Mouse (Mus musculus) T-cell, adult 66 days (primary cell): ENCODE data around the gene Olfr1233. TPM values are rescaled to one million over a fixed set of nuclear protein-coding genes. Genes with fewer than 3 reads are reported as not detected.

ENCODE experiments used
- total RNA-seq, 2 experiments: library from RNA; stranded (reverse); gene quantifications; 3 replicates in 1 of 2; 4 replicates in 1 of 2; pipeline ENCODE4 v1.2.4; 2023

Olfr1233 gene
- not detected for total RNA-seq

DNA sequence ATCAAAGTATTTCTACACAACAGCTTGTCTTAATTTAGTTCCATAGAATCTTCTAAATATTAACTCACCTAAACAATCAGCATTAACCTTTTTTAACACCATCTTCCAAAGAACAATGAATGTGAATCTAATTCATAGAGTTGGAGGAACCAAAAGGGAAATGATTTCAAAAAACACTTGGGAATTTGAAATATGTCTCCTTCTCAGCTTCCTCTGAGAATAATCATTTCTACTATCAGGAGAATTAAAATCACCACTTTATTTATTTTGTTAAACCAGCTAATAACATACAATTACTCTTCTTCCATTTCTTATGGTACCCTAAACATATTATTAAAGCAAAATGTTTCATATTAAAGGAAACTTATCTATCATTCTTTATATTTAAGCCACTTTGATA lies at the start of gene Olfr1233:
TSS of gene Olfr1233 (minus strand) at position 101 of the 400 bp plus-strand sequence.

DNA sequence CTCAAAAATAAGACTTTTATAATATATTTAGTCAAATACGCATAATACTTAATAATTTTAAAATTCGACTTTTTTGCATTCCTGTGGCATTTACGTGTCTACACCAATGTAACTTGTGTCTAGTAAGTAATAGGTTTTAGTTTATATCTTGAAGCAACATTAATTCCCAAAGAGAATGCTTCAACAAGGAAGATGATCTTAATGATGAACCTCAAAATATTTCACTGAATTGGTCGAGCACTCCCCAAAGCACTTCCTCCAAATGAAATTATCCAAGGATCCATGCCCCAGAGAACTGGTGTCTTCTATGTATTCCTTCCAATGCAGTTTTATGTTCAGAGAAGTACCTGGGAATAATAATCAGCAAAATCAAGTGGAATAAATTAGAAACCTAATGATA lies 22.6 kb upstream of the Olfr1233 start, which contains the start of gene Olfr1234:
TSS of gene Olfr1234 (minus strand) at position 101 of the 400 bp plus-strand sequence.

DNA sequence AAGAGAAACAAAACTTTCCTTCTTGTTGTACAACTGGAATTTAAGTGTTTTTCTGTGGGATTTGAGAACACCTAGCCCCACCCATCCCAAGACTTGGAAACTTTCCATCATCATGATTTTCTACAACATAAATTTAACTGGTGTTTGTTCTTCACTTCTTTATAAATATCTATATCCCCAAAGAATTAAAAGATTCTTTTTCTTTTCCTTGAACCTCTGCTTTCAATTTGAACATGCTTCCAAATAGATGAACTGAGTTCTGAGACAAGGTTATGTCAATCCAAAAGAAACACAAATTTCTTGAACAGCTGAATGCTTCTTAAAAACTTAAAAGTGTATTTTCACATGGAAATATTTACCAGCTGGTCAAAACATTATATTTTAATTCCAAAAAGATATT lies 12.6 kb downstream of the Olfr1233 start, which contains the start of gene Olfr1232:
TSS of gene Olfr1232 (minus strand) at position 101 of the 400 bp plus-strand sequence.

DNA sequence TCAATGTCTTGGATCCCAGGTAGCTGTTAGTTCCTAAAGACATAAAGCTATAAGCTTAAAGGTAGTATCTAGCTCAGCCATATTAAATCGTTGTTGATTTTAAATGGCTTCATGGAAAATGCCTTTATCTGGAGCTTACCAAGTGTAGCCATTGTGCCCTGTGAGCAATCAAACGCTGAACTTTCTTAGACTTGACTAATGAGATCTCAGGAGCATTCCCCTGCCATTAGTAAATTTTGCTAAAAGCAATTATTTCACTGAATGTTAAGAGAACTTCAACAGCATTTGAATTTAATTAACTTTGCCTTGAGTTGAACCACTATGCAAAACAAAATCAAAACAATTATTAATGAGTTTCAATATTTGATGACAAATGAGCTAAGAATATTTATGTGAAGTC lies 35.2 kb downstream of the Olfr1233 start, which contains the start of gene Olfr1231:
TSS of gene Olfr1231 (minus strand) at position 101 of the 400 bp plus-strand sequence.

DNA sequence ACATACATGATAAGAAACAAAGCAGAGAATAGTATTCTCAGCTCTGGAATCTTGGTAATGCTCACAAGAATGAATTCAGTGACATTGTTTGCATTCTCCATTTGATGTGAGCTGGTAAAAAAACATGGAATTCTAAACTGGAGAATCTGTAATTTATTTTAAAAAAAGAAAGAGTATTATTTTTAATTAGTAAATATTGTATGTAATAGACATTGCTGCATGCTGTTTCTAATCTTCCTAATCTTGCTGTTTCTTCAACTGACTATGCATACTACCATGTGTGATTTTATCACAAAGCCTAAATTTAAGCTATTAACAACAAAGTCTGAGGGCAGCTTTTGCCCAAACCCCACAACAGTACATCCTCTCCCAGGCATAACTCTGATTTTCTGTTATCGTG lies 45.0 kb downstream of the Olfr1233 start, which contains the start of gene Olfr1230:
TSS of gene Olfr1230 (minus strand) at position 101 of the 400 bp plus-strand sequence.

DNA sequence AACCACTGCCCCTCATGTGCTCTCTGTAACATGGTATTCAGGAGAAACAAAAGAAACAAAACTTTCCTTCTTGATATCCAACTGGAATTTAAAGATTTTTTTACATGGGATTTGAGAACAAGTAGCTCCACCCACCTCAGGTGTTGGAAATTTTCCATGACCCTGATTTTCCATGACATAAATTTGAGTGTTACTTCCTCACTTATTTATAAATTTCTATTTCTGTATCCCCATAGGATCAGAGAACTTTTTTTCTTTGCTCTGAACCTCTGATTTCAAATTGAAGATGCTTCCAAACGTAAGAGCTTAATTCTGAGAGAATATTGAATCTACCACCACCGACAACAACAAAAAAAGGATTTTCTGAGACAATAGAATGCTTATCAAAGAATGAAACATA lies 54.3 kb downstream of the Olfr1233 start, which contains the start of gene Olfr1229:
TSS of gene Olfr1229 (minus strand) at position 101 of the 400 bp plus-strand sequence.

Other genes starting within 250 kb of the Olfr1233 start
- gene Olfr1220, start 235.6 kb downstream of the Olfr1233 start, total RNA-seq, result not detected
- not detected for gene Olfr1221, start 225.1 kb downstream of the Olfr1233 start, total RNA-seq
- gene Olfr1222, start 209.3 kb downstream of the Olfr1233 start, total RNA-seq, result not detected
- gene Olfr1223, start 190.8 kb downstream of the Olfr1233 start, total RNA-seq, result not detected
- gene Olfr1224-ps1, start 178.3 kb downstream of the Olfr1233 start, total RNA-seq, result not detected
- not detected for gene Olfr1225, start 167.7 kb downstream of the Olfr1233 start, total RNA-seq
- not detected for gene Olfr1226, start 142.3 kb downstream of the Olfr1233 start, total RNA-seq
- not detected for gene Olfr1228, start 88.3 kb downstream of the Olfr1233 start, total RNA-seq
- gene Olfr1229, start 54.4 kb downstream of the Olfr1233 start, total RNA-seq, result not detected
- gene Olfr1230, start 45.1 kb downstream of the Olfr1233 start, total RNA-seq, result not detected
- gene Olfr1231, start 35.3 kb downstream of the Olfr1233 start, total RNA-seq, result not detected
- gene Olfr1232, start 12.7 kb downstream of the Olfr1233 start, total RNA-seq, result not detected
- gene Olfr1234, start 22.5 kb upstream of the Olfr1233 start, total RNA-seq, result not detected
- gene Olfr1238, start 67.3 kb upstream of the Olfr1233 start, total RNA-seq, result not detected
- gene Olfr1239, start 78.0 kb upstream of the Olfr1233 start, total RNA-seq, result not detected
- not detected for gene Olfr1240, start 100.6 kb upstream of the Olfr1233 start, total RNA-seq
- not detected for gene Olfr1241, start 144.7 kb upstream of the Olfr1233 start, total RNA-seq
- gene Olfr1242, start 155.9 kb upstream of the Olfr1233 start, total RNA-seq, result not detected
- gene Olfr1243, start 189.1 kb upstream of the Olfr1233 start, total RNA-seq, result not detected
- not detected for gene Olfr1245, start 236.0 kb upstream of the Olfr1233 start, total RNA-seq